Mouse (Mus musculus): ENCODE measurements around the gene 1700001P01Rik.

DNA sequence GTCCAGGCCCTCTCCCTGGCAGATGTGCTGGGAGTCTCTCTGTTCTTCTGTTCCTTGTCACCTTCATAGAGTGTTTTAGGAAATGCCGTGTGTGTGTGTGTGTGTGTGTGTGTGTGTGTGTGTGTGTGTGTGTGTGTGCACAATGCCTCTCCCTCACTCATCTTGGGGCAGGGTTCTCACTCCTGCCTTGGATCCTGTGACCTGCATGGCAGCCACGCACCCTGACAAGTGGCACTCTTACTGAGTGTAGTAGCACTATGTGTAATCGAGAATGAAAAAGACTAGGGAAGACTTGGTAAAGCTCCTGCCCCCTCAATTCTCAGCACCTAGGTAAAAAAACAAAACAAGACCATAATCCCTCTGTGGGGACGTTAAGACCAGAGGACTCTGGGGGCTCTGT is 43.4 kb upstream of the 1700001P01Rik start:
- TF ChIP-seq CTCF (IDR thresholded peaks at IDR 0.05; ENCODE audit: borderline replicate concordance, insufficient read depth, low read length), result no peak
- no peak for TF ChIP-seq POLR2A (IDR thresholded peaks at IDR 0.05; ENCODE audit: low read depth, low read length)
